Mouse (Mus musculus): ENCODE measurements around the gene C1qtnf4. TPM values are rescaled to one million over a fixed set of nuclear protein-coding genes. Genes with fewer than 3 reads are reported as not detected.

C1qtnf4 gene
- polyA plus RNA-seq (2015; fragmentation: Nextera tagmentation; extraction: Ambion mirVana): 4.0 TPM in 2 replicates

DNA sequence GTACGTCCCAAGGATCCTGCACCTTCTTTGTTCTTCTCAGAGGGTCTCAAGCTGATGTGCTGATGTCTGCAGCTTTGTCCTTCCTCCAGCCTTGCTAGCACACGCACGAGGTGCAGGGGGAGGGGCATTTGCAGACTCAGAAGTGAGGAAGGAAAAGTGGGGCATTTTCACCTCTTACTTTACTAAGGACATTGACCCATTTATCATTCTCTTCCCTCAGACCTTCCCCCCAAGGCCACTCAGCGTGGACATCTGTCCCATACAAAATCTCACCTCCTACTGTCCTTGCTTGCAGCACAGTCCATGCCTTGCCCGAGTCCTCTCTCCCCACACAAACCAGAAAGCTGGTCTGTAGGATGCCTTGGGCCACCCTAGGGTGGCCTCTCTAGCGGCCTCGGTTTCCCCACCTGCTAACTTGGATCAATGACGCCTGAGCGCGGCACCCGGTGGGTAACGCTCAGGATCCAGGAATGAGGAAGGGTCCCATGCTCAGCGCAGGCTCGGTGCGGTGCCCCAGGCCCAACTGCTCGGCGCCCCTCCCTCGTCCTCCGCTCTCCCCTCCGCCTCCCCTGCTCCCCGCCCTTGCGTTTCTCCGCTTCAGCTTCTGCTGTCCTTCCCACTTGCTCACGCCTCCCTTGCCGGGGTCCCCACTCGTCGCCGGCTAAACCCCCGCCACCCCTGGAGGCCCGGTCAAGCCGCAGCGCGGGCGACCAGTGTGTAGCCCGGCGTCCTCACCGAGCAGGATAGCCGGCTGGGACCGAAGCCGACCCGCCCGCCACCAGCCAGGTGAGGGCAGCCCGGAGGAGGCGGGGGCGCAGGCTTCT is at the start of gene C1qtnf4:
Gene C1qtnf4 (plus strand): TSS at position 643 of the 824 bp plus-strand sequence.
- 2% methylated on average over 38 of the region's 45 CpGs for WGBS

DNA sequence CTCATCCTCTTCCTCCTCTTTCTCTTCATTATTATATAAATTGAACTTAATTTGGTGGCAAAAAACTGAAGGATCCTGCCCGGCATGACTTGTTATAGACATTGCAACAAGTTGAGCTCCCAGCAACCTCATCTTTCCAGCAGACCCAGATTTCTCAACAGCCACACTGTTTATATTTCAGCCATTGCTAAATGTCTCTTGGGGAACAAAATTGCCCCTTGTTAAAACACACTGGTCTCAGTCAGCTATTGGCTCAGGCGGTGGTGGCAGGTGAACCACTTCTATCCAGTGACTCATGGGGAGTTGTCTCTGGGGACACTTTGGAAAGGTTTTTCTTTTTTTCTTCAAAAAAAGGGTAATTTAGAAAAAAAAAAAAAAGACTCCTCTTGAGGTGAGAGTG is 47.0 kb upstream of the C1qtnf4 start:
- no peak overlapping the region for H3K4me3 ChIP-seq
- no peaks in the 10 kb centered on the region for H3K4me1 ChIP-seq
- no peak for ATAC-seq (ENCODE audit: borderline replicate concordance, extremely low read depth, low FRiP score, low TSS enrichment)
- H3K36me3 ChIP-seq: no peaks in the 10 kb centered on the region
- H3K9me3 ChIP-seq: no peaks in the 10 kb centered on the region
- no peaks in the 10 kb centered on the region for H3K27me3 ChIP-seq
- no peak overlapping the region for H3K27ac ChIP-seq
- WGBS: 75% methylated on average over 2 of the region's 2 CpGs
- H3K4me2 ChIP-seq: no peak overlapping the region
- no peak overlapping the region for H3K9ac ChIP-seq

More for the DNA sequence above, at the start of gene C1qtnf4:
- Histone ChIP-seq H3K4me1 (peaks cover 26% of the 10 kb centered on the region), H3K9ac (peak within 1 kb of the TSS; percentile 20; the same call in 1 of the 2 replicates), H3K27me3 (peaks cover 66% of the 10 kb centered on the region), H3K36me3 (no peaks in the 10 kb centered on the region), H3K27ac (no peak within 1 kb of the TSS), H3K9me3 (no peaks in the 10 kb centered on the region), H3K4me2 (peak within 1 kb of the TSS; percentile 83), H3K4me3 (peak within 1 kb of the TSS; percentile 44)
- ATAC-seq (ENCODE audit: borderline replicate concordance, extremely low read depth, low FRiP score, low TSS enrichment): no peak

DNA sequence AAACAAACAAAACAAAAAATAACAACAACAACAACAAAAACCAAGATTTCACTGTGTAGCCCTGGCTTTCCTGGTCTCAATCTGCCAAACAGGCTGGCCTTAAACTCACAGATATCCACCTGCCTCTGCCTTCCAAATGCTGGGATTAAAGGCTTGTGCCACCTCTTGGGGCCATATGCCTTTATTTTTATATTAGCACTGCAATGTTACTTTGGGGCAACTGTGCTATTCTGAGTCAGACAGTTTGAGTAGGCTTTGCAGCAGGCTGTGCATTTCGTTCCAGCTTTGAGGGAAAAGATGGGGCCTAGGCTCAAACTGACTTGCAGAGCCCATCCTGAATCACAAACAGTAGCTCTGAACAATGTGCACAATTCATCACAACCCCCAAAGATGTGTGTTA is 42.0 kb upstream of the C1qtnf4 start:
- ATAC-seq (ENCODE audit: borderline replicate concordance, extremely low read depth, low FRiP score, low TSS enrichment): no peak
- Histone ChIP-seq H3K9me3 (no peaks in the 10 kb centered on the region), H3K36me3 (no peaks in the 10 kb centered on the region), H3K4me3 (no peak overlapping the region), H3K4me1 (peaks cover 15% of the 10 kb centered on the region), H3K9ac (no peak overlapping the region), H3K27me3 (no peaks in the 10 kb centered on the region), H3K4me2 (no peak overlapping the region), H3K27ac (no peak overlapping the region)
- WGBS: 61% methylated on average over 1 of the region's 1 CpGs

DNA sequence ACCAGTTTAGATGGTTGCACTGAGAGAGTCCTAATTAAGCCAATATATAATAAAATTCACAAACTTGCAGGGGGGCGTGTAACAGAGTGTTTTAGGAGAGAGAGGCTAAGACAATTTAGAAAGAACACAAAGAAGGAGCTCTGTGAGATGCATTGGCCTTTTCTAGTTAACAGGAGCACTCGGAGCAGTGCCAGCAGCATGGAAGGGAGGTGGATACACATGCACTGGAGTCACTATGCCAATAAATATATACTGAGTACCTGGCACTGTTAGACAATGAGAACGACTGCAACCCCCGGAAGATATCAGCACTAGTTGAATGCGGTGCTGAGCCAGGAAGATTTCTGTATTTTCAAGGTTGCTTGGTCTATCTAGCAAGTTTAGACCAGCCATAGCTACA is 41.4 kb upstream of the C1qtnf4 start:
- no peak overlapping the region for H3K9ac ChIP-seq
- H3K4me1 ChIP-seq: peaks cover 16% of the 10 kb centered on the region
- no peaks in the 10 kb centered on the region for H3K27me3 ChIP-seq
- H3K36me3 ChIP-seq: no peaks in the 10 kb centered on the region
- H3K9me3 ChIP-seq: no peaks in the 10 kb centered on the region
- H3K4me3 ChIP-seq: no peak overlapping the region
- whole genome bisulfite sequencing: 69% methylated on average over 5 of the region's 5 CpGs
- no peak overlapping the region for H3K27ac ChIP-seq
- no peak for ATAC-seq (ENCODE audit: borderline replicate concordance, extremely low read depth, low FRiP score, low TSS enrichment)
- no peak overlapping the region for H3K4me2 ChIP-seq

DNA sequence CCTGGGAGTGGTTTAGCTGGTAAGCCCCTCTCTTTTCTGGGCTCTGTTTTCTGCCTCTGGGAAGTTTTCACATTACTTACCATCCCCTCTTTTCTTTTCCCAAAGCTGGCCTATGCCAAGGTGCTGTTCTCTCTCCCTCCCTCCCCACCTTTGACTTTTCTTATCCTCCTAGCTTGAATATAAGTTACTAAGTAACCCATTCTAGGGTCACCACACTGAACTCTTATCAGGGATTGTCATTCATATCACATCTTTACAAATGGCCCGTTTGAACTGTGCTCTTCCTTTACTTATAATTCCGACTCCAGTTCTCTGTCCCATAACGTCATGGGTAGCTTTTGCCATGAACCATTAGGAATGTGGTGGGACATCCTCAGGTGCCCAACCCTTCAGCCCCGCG is 40.4 kb upstream of the C1qtnf4 start:
- 57% methylated on average over 5 of the region's 5 CpGs for WGBS
- no peak for ATAC-seq (ENCODE audit: borderline replicate concordance, extremely low read depth, low FRiP score, low TSS enrichment)
- no peak overlapping the region for H3K9ac ChIP-seq
- H3K9me3 ChIP-seq: no peaks in the 10 kb centered on the region
- H3K4me1 ChIP-seq: peaks cover 16% of the 10 kb centered on the region
- H3K4me2 ChIP-seq: no peak overlapping the region
- H3K4me3 ChIP-seq: no peak overlapping the region
- peaks cover 2% of the 10 kb centered on the region; the same call in 1 of the 2 replicates for H3K36me3 ChIP-seq
- no peaks in the 10 kb centered on the region for H3K27me3 ChIP-seq
- no peak overlapping the region for H3K27ac ChIP-seq

DNA sequence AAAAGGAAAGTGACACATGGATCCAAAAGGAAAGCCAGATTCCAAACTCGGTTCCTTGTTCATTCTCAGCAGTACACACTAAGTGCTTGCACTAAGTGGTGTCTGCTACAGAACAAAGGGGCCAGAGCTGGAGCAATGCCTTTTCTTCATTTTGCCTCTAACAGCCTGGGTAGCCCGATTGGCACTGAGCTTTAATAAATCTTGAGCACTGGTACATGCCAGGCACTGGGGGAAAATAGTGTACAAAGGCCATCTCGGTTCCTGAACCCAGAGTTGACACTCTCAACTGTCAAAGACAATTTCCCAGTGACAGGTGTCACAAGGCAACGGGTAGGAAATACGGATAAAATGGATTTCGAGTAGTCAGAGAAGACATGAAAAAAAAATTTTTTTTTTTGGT is 39.5 kb upstream of the C1qtnf4 start:
- WGBS: 42% methylated on average over 6 of the region's 6 CpGs
- peak overlapping the region; percentile 48 for H3K9ac ChIP-seq
- no peaks in the 10 kb centered on the region for H3K9me3 ChIP-seq
- peak overlapping the region; percentile 77 for H3K4me2 ChIP-seq
- H3K36me3 ChIP-seq: peaks cover 11% of the 10 kb centered on the region
- H3K27ac ChIP-seq: no peak overlapping the region
- H3K4me1 ChIP-seq: peaks cover 16% of the 10 kb centered on the region
- peak overlapping the region; percentile 68 for H3K4me3 ChIP-seq
- no peaks in the 10 kb centered on the region for H3K27me3 ChIP-seq
- ATAC-seq (ENCODE audit: borderline replicate concordance, extremely low read depth, low FRiP score, low TSS enrichment): no peak

DNA sequence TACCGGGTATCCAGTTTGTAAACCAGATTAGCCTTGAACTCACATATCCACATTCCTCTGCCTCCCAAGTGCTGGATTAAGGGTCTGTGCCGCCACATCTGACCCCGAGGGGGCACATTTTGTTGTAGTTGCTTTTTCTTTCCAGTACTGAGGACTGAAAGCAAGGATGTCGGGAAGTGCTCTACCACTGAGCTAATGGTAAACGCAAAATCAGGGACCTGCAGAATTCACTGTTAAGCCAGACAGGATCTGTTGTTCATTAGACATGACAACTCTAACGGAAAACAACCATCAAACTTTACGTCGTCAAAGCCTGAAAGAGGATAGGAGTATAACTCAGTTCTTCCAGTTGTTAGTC is 39.1 kb upstream of the C1qtnf4 start:
- Histone ChIP-seq H3K4me2 (peak overlapping the region; percentile 77), H3K9me3 (no peaks in the 10 kb centered on the region), H3K27me3 (no peaks in the 10 kb centered on the region), H3K27ac (peak overlapping the region; percentile 58), H3K9ac (peak overlapping the region; percentile 48), H3K4me3 (peak overlapping the region; percentile 68), H3K36me3 (peaks cover 15% of the 10 kb centered on the region), H3K4me1 (peaks cover 16% of the 10 kb centered on the region)
- ATAC-seq (ENCODE audit: borderline replicate concordance, extremely low read depth, low FRiP score, low TSS enrichment): no peak; the same call in 1 of the 2 replicates
- WGBS: 0% methylated on average over 8 of the region's 8 CpGs

DNA sequence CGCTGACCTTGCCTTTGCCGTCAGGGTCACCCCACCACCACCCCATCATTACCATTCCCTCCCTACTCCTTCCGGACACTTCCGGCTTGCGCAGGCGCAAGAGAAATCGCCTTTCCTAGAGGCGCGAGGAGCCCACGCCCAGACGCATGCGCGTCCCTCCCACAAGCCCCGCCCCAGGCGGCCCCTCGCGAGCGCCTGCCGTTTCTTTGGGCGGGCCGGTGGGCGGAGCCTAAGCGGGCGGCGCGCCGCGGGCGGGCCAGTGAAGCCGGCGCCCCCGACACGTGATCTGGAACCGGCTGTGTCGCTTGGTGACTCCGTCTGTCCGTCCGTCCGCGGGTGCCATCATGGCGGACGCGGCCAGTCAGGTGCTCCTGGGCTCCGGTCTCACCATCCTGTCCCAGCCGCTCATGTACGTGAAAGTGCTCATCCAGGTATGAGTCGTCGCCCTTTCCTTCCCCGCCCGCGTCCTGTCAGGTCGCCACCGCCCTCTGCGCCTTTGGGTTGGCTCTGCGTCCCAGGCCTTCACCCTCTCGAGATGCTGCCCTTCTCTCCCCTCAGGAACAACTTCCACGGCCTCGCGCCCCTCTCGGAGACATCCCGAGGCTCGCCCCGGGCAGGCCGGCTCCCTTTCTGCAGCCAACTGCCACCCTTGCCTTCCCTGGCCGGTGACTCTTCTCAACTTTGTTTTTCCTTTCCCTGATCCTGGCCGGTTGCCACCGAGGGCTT is 38.5 kb upstream of the C1qtnf4 start, which contains the start of gene Mtch2:
Gene Mtch2 (plus strand): TSS at position 201 of the 726 bp plus-strand sequence.
- Histone ChIP-seq H3K9me3 (no peaks in the 10 kb centered on the region), H3K4me1 (peaks cover 16% of the 10 kb centered on the region), H3K27me3 (no peaks in the 10 kb centered on the region), H3K9ac (peak within 1 kb of the TSS; percentile 76), H3K36me3 (peaks cover 20% of the 10 kb centered on the region), H3K4me2 (peak within 1 kb of the TSS; percentile 77), H3K4me3 (peak within 1 kb of the TSS; percentile 68), H3K27ac (peak within 1 kb of the TSS; percentile 64)
- whole genome bisulfite sequencing: under 1% methylated on average over 67 of the region's 67 CpGs
- peak; percentile 95 for ATAC-seq (ENCODE audit: borderline replicate concordance, extremely low read depth, low FRiP score, low TSS enrichment)

DNA sequence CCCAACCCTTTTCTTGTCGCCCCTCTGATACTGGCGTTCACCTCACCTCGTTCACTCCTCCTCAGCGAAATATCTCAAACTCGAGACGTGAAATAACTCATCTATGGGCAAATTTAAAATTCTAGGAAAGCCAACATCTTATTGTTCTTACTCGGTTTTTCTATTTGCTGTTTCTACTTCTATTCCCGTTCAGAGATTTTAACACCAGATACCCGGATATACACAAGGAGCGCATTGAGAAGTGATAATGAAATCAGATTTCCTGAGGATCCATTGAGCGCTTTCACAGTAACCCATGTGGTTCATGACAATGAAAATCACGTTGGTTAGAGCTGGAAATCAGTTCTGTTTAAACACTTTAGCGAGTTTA is 38.0 kb upstream of the C1qtnf4 start:
- Histone ChIP-seq H3K36me3 (peaks cover 24% of the 10 kb centered on the region), H3K27me3 (no peaks in the 10 kb centered on the region), H3K27ac (peak overlapping the region; percentile 64), H3K4me3 (peak overlapping the region; percentile 68), H3K4me2 (peak overlapping the region; percentile 77), H3K9me3 (no peaks in the 10 kb centered on the region), H3K4me1 (peaks cover 16% of the 10 kb centered on the region), H3K9ac (peak overlapping the region; percentile 76)
- ATAC-seq (ENCODE audit: borderline replicate concordance, extremely low read depth, low FRiP score, low TSS enrichment): no peak
- WGBS: under 1% methylated on average over 13 of the region's 13 CpGs

DNA sequence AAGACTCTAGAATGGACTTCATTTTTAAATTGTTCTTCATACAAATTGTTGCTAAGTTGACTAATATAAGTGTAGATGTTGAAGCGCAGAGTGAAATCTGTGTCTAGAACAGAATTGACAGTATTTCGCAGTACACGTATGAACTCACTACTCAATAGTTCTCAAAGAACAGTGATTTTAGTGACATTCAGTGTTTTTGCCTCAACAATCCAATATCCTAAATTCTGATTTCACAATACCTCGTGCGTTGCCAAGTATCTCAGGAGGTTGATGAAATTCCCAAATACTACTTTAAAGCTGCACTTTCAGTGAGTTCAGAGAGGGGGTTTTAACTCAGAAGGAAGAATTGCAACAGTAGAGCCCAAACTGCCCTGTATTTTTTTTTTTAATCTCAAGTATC is 37.3 kb upstream of the C1qtnf4 start:
- no peaks in the 10 kb centered on the region for H3K9me3 ChIP-seq
- peak overlapping the region; percentile 68 for H3K4me3 ChIP-seq
- H3K4me1 ChIP-seq: peaks cover 16% of the 10 kb centered on the region
- no peak overlapping the region for H3K27ac ChIP-seq
- H3K36me3 ChIP-seq: peaks cover 31% of the 10 kb centered on the region
- no peak for ATAC-seq (ENCODE audit: borderline replicate concordance, extremely low read depth, low FRiP score, low TSS enrichment)
- peak overlapping the region; percentile 77 for H3K4me2 ChIP-seq
- no peaks in the 10 kb centered on the region for H3K27me3 ChIP-seq
- WGBS: 70% methylated on average over 5 of the region's 5 CpGs
- peak overlapping the region; percentile 76 for H3K9ac ChIP-seq

DNA sequence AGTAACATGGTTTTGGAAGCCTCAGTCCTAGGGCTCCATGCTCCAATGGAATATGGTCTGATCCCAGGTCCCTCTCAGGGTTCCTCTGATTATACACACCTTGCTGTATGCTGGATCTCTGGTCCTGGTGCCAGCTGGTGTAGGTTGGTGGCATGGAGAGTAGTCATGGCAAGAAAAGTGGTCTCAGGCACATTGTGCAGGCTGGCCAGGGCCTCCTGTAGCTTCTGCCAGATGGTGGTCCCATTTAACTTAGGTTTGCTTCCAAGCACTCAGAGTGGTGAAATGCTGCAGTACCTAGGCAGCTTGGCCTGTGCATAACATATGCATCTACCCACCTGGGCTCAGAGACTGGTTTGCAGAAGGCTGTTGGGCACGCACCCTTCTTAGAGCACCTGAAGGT is 35.3 kb upstream of the C1qtnf4 start:
- Histone ChIP-seq H3K36me3 (peaks cover 46% of the 10 kb centered on the region), H3K4me3 (no peak overlapping the region), H3K27ac (no peak overlapping the region), H3K4me1 (peaks cover 16% of the 10 kb centered on the region), H3K9ac (no peak overlapping the region), H3K4me2 (no peak overlapping the region), H3K27me3 (no peaks in the 10 kb centered on the region), H3K9me3 (no peaks in the 10 kb centered on the region)
- no peak for ATAC-seq (ENCODE audit: borderline replicate concordance, extremely low read depth, low FRiP score, low TSS enrichment)
- 100% methylated on average over 1 of the region's 1 CpGs for WGBS

DNA sequence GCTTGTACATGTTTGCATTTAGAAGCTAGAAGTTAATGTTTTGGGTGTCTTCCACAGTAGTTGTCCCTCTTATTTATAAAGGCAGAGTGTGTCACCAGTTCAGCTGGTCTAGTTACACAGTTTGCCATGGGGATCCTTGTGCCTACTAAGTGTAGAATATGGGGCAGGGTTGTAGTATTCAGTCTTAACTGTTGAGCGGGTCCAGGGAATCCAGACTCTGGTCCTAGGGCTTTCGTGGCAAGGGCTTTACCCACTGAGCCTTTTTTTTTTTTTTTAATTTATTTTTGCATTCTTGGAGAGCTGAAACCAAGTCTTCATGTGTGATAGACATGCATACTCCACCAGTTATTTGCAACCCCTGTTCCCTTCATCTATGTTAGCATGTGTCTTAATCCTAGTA is 24.2 kb upstream of the C1qtnf4 start:
- H3K4me2 ChIP-seq: no peak overlapping the region
- H3K27me3 ChIP-seq: no peaks in the 10 kb centered on the region
- no peaks in the 10 kb centered on the region for H3K9me3 ChIP-seq
- ATAC-seq (ENCODE audit: borderline replicate concordance, extremely low read depth, low FRiP score, low TSS enrichment): no peak
- H3K36me3 ChIP-seq: peaks cover 65% of the 10 kb centered on the region
- no peak overlapping the region for H3K4me3 ChIP-seq
- WGBS: 95% methylated on average over 2 of the region's 2 CpGs
- no peak overlapping the region for H3K9ac ChIP-seq
- no peaks in the 10 kb centered on the region for H3K4me1 ChIP-seq
- no peak overlapping the region for H3K27ac ChIP-seq

Data from lung, embryonic 15.5 days (tissue).